Mouse (Mus musculus) bone marrow macrophage, adult 2 months (primary cell): Measurements from ENCODE around the gene Cbwd1.

Experiments used
- CTCF ChIP-seq: IDR thresholded peaks from 2 replicates; pipeline ENCODE4 v1.5.1; 2012; ENCODE audit warnings: low read depth, mild to moderate bottlenecking, low read length, moderate library complexity
- POLR2A ChIP-seq: IDR thresholded peaks from 2 replicates; pipeline ENCODE4 v1.6.1; 2012; ENCODE audit warnings: mild to moderate bottlenecking, low read depth, low read length, borderline replicate concordance

GRCm38 (mm10) chr19:25003810-25004209, 42.4 kb upstream of the Cbwd1 start:
- TF ChIP-seq CTCF (no peak), POLR2A (no peak)
